Mouse (Mus musculus) CD4-positive, CD25-positive, alpha-beta regulatory T cell (primary cell): ENCODE data around the gene Syt6. TPM values are rescaled to one million over a fixed set of nuclear protein-coding genes. Genes with fewer than 3 reads are reported as not detected.

Experiments used
- polyA plus RNA-seq: library from polyadenylated mRNA; unstranded; fragments of 100-300 nt; shearing (Covaris generic); gene quantifications from one replicate; pipeline ENCODE4 v1.2.1, GENCODE M21; 2017

Syt6 gene
- polyA plus RNA-seq = not detected

GRCm38 (mm10) chr3:103575156-103575892 lies at the start of gene Syt6:
TSS of gene Syt6 (plus strand) at chr3:103575231.

GRCm38 (mm10) chr3:103645968-103646367 lies 70.9 kb downstream of the Syt6 start, which contains the start of gene Atg4a-ps:
TSS of gene Atg4a-ps (minus strand) at chr3:103646068.

Other genes with a start within 250 kb of the Syt6 start
- 3.5 TPM for gene Atg4a-ps, start 70.8 kb downstream of the Syt6 start, polyA plus RNA-seq
- gene Olfml3, start 162.8 kb downstream of the Syt6 start, polyA plus RNA-seq = 0.44 TPM
- not detected for gene Gm10964, start 164.1 kb downstream of the Syt6 start, polyA plus RNA-seq
- 35.5 TPM for gene Hipk1, start 216.3 kb downstream of the Syt6 start, polyA plus RNA-seq
- 22.0 TPM for gene Dclre1b, start 234.2 kb downstream of the Syt6 start, polyA plus RNA-seq
- gene Ap4b1, start 234.3 kb downstream of the Syt6 start, polyA plus RNA-seq = 31.5 TPM
- gene Gm43064, start 234.3 kb downstream of the Syt6 start, polyA plus RNA-seq = not detected